Mouse (Mus musculus) ES-E14 (cell line): Measurements from ENCODE around the gene Trim28. TPM values are rescaled to one million over a fixed set of nuclear protein-coding genes. Genes with fewer than 3 reads are reported as not detected.
A peak's percentile ranks its signal among the peaks of the same experiment; 100 is the strongest.

Experiments used
- DNase-seq: peaks from one replicate; pipeline ENCODE4 v3.0.0-alpha.2; 2013; ENCODE audit warnings: low read depth, low spot score
- H3K27ac ChIP-seq: 2 replicates; pipeline ENCODE4 v1.5.1; 2012; ENCODE audit warnings: low read depth, mild to moderate bottlenecking, low read length, moderate library complexity, mixed read lengths; ENCODE audit not compliant: poor library complexity, insufficient read depth, severe bottlenecking
- H3K36me3 ChIP-seq: 2 replicates; pipeline ENCODE4 v1.6.1; 2012; ENCODE audit warnings: mild to moderate bottlenecking, low read length, moderate library complexity, mixed read lengths; ENCODE audit not compliant: control insufficient read depth, poor library complexity, insufficient read depth, severe bottlenecking
- H3K4me1 ChIP-seq, 2 experiments: fragments of 150-350 bp in 1 of 2; sonication (generic) in 1 of 2; 2 replicates each; pipeline ENCODE4 v1.6.1; 2012; ENCODE audit warnings: low read length in 2 of 2, mild to moderate bottlenecking in 1 of 2, mixed read lengths in 1 of 2; ENCODE audit not compliant: control insufficient read depth in 2 of 2, insufficient read depth in 2 of 2, poor library complexity in 1 of 2
- H3K4me3 ChIP-seq, 2 experiments: fragments of 150-350 bp in 1 of 2; sonication (generic) in 1 of 2; 2 replicates each; pipeline ENCODE4 v1.5.1; 2012; ENCODE audit warnings: low read length in 2 of 2, low read depth in 1 of 2, mild to moderate bottlenecking in 1 of 2, mixed read lengths in 1 of 2; ENCODE audit not compliant: insufficient read depth in 1 of 2, poor library complexity in 1 of 2, severe bottlenecking in 1 of 2
- H3K9ac ChIP-seq: 2 replicates; pipeline ENCODE4 v1.6.1; 2012; ENCODE audit warnings: low read depth, mild to moderate bottlenecking, low read length, mixed read lengths; ENCODE audit not compliant: poor library complexity, insufficient read depth, severe bottlenecking
- H3K9me3 ChIP-seq: fragments of 150-350 bp; sonication (generic); 2 replicates; pipeline ENCODE4 v1.6.1; 2012; ENCODE audit warnings: low read depth, mild to moderate bottlenecking, low read length; ENCODE audit not compliant: control insufficient read depth, insufficient read depth
- CHD2 ChIP-seq: IDR thresholded peaks from 2 replicates; pipeline ENCODE4 v1.6.1; 2014; ENCODE audit warnings: mild to moderate bottlenecking, low read depth, low read length, inconsistent platforms
- HCFC1 ChIP-seq: IDR thresholded peaks from 2 replicates; pipeline ENCODE4 v1.6.1; 2012; ENCODE audit warnings: low read length, inconsistent platforms, borderline replicate concordance; ENCODE audit not compliant: insufficient read depth
- MAFK ChIP-seq: IDR thresholded peaks from 2 replicates; pipeline ENCODE4 v1.6.1; 2014; ENCODE audit warnings: mild to moderate bottlenecking, low read depth, low read length, inconsistent platforms; ENCODE audit not compliant: insufficient read depth
- ZC3H11A ChIP-seq: IDR thresholded peaks from 2 replicates; pipeline ENCODE4 v1.6.1; 2012; ENCODE audit warnings: low read depth, mild to moderate bottlenecking, inconsistent platforms, low read length, borderline replicate concordance
- ZNF384 ChIP-seq: IDR thresholded peaks from 2 replicates; pipeline ENCODE4 v1.6.1; 2012; ENCODE audit warnings: low read depth, low read length, inconsistent platforms
- in situ Hi-C, 2 experiments: fragments of 600-800 bp; cut with MboI; formaldehyde crosslinking; loops; one replicate each; pipeline ENCODE4 v1.15.1; 2025; ENCODE audit warnings: low sequenced_read_pairs in 2 of 2, inconsistent platforms in 1 of 2; ENCODE audit not compliant: unreplicated experiment in 2 of 2
- total RNA-seq: library from RNA; depleted of rRNA; stranded (reverse); fragments of 300-350 nt; gene quantifications from 2 replicates; pipeline ENCODE4 v1.2.3, GENCODE M21; 2012

The Trim28 gene
- total RNA-seq, 1 experiment, result 2,698 TPM

DNA sequence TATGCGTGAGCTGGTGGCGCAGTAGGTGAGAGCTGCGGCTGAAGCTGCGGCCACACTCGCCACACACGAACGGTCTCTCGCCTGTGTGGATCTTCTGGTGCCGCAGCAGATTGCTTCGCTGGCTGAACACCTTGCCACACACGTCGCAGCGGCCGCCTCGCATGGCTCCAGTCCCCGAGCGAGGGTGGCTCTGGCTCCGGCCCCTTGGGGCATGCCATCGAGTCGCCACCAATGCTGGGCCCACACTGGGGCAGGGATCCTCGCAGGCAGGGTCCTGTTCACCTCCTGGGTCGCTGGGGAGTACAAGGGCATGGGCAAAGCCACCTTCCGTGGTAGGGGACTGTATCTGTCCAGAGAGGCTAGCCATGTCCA lies 45.3 kb downstream of the Trim28 start:
- DNase-seq, result no peak
- TF ChIP-seq ZC3H11A (no peak), CHD2 (no peak), MAFK (no peak), HCFC1 (no peak), ZNF384 (no peak)
- Histone ChIP-seq H3K9ac (peak overlapping the region; percentile 80), H3K9me3 (no peaks in the 10 kb centered on the region), H3K4me1 (peaks cover 2 to 5% of the 10 kb centered on the region in 2 experiments; a peak in 1 of 4 replicates), H3K36me3 (no peaks in the 10 kb centered on the region), H3K4me3 (peak overlapping the region; percentile 49 to 81), H3K27ac (no peak overlapping the region)
- in situ Hi-C loops, result loop anchor here in 1 of 2 experiments (10.0 kb wide), 1 partner anchor 119 kb away; the partner anchor contains the start of genes Rnf225 and Rps5

- TF ChIP-seq ZNF384 (no peak), ZC3H11A (peak; percentile 93; the same call in 1 of the 2 replicates)
- H3K9ac ChIP-seq, result no peak overlapping the region
- no peak overlapping the region for H3K27ac ChIP-seq
- in situ Hi-C loops, result loop anchor here in 1 of 2 experiments (10.0 kb wide), 1 partner anchor 121 kb away; the partner anchor contains the start of genes Rnf225 and Rps5
- H3K36me3 ChIP-seq, result no peaks in the 10 kb centered on the region
- DNase-seq, result no peak
- H3K4me1 ChIP-seq, result peaks cover 2 to 4% of the 10 kb centered on the region in 2 experiments; a peak in 1 of 4 replicates
- no peak overlapping the region for H3K4me3 ChIP-seq
- H3K9me3 ChIP-seq, result no peaks in the 10 kb centered on the region
These were observed 47.2 kb downstream of the Trim28 start for GRCm38 (mm10) chr7:13046084-13046483.

DNA sequence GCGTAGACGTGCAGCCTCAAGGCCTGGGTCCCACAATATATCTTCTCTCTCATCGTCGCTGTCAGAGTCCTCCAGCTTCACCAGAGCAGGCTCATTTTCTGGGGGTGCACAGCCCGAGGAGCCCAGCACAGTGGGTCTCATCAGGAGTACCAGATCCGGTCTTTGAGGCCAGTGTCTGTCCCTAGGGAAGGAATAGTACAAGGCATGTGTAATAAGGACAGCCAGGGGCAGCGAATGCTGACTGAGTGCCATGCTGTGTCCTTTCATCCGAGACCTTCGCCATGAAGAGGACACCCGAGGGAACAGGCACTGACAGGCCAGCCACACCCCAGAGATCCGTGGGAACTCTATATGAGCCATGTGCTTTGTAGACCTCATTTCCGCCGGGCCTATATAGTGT lies 54.1 kb downstream of the Trim28 start:
- Histone ChIP-seq H3K9ac (no peak overlapping the region), H3K4me1 (peaks cover 5 to 6% of the 10 kb centered on the region in 2 experiments; a peak in 2 of 4 replicates), H3K9me3 (no peaks in the 10 kb centered on the region), H3K4me3 (no peak overlapping the region), H3K27ac (no peak overlapping the region), H3K36me3 (no peaks in the 10 kb centered on the region)
- TF ChIP-seq CHD2, result no peak
- no peak for TF ChIP-seq MAFK
- TF ChIP-seq HCFC1, result no peak
- TF ChIP-seq ZC3H11A, result no peak
- TF ChIP-seq ZNF384, result no peak
- in situ Hi-C loops, result no loop called here
- DNase-seq, result no peak

DNA sequence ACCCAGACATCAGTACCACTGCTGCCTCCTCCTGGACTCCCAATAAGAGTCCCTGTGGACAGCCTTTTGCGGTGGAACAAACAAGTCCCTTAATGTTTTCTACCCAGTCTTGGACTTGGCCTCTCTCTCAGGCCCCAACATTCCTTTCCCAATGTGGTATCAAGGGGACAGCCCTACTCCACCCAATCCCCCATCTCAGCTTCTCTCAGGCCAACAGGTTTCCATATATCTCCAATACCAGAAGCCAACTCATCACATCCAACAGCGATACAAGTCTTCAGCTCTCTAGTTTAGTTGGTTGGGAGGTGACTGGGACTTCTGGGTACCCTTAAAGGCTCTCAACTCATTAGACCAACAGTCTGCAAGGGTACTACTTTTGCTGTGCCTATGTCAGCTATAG lies 54.6 kb downstream of the Trim28 start:
- no peak for TF ChIP-seq MAFK
- TF ChIP-seq ZC3H11A, result no peak
- TF ChIP-seq ZNF384, result no peak
- no peak for TF ChIP-seq CHD2
- peaks cover 5 to 6% of the 10 kb centered on the region in 2 experiments; a peak in 2 of 4 replicates for H3K4me1 ChIP-seq
- no peaks in the 10 kb centered on the region for H3K9me3 ChIP-seq
- in situ Hi-C loops, result no loop called here
- peak overlapping the region in 1 of 2 experiments; percentile 84; a peak in 2 of 4 replicates for H3K4me3 ChIP-seq
- no peaks in the 10 kb centered on the region for H3K36me3 ChIP-seq
- no peak for DNase-seq
- H3K9ac ChIP-seq, result no peak overlapping the region; the same call in 1 of the 2 replicates
- H3K27ac ChIP-seq, result no peak overlapping the region

DNA sequence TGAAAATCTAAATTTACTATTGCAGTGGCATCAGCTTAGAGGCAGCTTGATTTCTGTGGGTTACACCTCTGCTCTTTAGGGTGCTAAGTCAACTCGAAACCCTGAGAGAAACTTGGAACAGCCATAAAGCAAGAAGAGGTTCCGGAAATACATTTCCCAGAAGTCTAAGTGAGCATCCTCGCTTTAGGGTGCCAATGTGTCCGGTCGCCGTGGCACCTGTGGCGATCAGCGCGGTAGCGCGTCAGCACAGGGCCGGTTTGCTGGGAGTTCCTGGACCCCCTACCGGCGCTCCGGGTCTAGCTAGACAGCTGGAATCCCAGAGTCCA lies 55.0 kb downstream of the Trim28 start:
- peak overlapping the region; percentile 42; the same call in 1 of the 2 replicates for H3K27ac ChIP-seq

More for the DNA sequence above, 55.0 kb downstream of the Trim28 start:
- peak overlapping the region; percentile 84 to 85 for H3K4me3 ChIP-seq
- no peak for TF ChIP-seq ZC3H11A
- TF ChIP-seq MAFK, result no peak
- TF ChIP-seq CHD2, result no peak
- no peak for TF ChIP-seq HCFC1
- TF ChIP-seq ZNF384, result no peak
- in situ Hi-C loops, result no loop called here
- H3K9ac ChIP-seq, result peak overlapping the region; percentile 75
- no peaks in the 10 kb centered on the region for H3K36me3 ChIP-seq
- DNase-seq, result no peak
- H3K9me3 ChIP-seq, result no peaks in the 10 kb centered on the region
- peaks cover 5 to 6% of the 10 kb centered on the region in 2 experiments; a peak in 3 of 4 replicates for H3K4me1 ChIP-seq
